Mouse (Mus musculus) ovary, postnatal 36 days (tissue): Measurements from ENCODE around the gene Fyn.

ENCODE experiments used
- DNase-seq: peaks from one replicate; pipeline ENCODE4 v3.0.0; 2022; ENCODE audit warnings: low spot score, mixed read lengths

Fyn gene

DNA sequence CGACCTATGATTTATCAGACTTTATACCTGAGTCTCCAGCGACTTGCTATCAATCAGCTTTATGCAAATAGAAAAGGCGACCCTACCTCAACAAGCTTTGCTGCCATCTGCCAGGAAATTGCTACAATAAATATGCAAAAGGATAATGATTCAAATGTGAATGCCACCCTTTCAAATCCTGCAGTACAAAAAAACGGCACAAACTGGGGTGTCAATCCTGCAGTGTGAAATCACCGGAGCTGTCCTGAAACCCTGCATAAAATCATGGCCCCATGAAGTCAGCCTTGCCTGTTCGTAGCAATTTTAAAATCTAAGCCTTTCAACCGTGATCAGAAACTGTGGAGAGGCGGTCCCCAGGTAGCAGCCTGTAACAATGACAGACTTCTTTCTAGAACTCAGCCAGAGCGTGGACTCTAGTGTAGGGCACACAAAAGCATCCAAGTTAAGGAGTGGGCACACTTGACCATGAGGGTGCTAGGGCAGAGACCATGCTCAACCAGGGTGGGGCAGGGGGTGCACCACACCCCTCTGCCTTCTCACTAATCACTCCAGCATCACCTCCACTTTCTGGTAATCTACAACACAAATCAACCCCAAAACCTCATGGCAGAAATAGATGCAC is 203.5 kb downstream of the Fyn start:
- DNase-seq, result no peak

DNA sequence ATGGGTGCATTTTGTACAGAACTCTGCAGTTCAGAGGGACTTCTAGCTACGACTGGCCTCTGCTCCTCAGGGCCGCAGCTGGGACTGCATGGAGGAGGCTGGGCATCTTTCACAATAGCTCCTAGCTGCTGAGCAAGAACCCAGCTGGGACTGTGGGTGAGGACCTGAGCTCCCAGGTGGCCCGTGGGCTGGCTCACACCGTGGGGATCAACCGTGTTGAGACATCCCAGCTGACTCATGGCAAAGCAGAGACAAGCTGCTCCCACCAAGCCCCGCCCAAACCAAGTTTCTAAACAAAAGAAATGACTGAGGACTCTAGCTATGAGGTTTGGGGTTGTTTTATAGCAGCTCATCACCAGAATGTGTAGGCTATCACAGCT is 204.0 kb downstream of the Fyn start:
- no peak for DNase-seq

DNA sequence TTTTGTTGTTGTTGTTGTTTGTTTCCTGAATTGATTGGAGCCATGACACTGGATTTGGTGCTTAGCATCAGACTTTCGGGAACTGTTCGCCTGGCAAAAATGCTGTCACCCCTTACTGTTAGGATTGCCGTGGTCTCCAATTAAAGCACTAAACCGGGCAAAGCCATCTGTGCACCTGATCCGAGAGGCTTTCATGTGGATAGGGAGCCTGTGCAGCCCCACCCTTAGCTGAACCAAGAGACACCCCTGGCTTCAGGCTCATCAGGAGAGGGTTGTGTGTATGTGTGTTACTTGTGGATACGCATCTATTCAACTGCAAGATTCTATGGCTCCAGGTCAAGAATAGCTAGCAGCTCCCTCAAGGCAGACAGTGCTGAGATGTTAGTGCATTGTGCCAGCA is 207.8 kb downstream of the Fyn start:
- no peak for DNase-seq

DNA sequence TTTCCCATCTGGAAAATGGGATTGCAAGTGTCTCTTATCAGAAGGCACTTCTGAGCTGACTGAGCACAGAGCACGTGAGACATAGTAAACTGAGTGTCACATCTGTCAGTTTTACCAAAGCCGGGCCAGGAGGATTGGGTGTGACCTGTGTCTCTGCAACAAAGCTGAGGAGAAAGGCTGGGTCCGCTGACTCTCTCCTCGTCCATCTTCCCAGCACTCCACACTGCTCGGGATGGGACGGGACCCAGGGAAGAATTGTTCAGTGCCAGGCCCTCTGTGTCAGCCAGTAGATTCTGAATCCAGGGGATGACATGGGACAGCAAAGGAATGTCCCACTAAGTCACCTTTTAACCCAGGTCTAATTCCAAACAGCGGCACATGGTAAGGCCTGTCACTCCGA is 211.8 kb downstream of the Fyn start:
- no peak for DNase-seq

DNA sequence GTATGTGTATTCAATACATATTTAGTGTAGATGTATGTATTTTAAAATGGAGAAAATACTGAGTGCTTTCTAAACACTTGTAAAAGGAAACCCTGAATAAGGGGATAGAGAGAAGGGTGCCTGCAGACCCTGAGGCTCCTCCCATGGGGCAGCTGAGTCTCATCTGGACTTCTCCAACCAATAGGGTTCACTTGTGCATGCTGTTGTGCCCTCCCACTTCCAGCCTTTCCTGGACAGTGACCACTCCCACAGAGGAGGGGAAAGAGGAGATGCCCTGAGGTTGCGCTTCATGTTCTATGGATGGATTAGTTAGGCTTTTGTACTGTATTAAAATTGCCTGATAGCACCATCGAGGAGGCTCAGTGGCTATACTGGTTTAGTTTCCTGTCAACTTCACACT is 213.7 kb downstream of the Fyn start:
- DNase-seq, result no peak

DNA sequence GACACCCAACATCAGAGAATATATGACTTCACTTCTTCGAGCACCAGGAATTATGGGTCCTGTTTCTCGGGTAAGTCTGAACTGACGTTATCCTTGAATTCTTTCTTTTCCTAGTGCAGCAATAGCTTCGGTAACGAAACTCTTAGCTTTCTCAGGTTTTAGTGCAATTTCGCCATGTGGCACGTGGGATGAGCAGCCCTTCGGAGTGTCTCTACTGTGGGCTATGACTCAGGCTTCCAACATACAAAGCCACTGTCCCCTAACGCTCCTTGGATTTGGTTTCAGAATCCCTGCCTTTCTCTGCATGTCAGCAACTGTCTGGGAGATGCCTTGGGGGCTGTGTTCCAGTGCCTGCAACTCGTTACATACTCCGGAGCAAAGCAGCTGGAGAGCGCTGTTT is 215.1 kb downstream of the Fyn start:
- DNase-seq, result no peak

DNA sequence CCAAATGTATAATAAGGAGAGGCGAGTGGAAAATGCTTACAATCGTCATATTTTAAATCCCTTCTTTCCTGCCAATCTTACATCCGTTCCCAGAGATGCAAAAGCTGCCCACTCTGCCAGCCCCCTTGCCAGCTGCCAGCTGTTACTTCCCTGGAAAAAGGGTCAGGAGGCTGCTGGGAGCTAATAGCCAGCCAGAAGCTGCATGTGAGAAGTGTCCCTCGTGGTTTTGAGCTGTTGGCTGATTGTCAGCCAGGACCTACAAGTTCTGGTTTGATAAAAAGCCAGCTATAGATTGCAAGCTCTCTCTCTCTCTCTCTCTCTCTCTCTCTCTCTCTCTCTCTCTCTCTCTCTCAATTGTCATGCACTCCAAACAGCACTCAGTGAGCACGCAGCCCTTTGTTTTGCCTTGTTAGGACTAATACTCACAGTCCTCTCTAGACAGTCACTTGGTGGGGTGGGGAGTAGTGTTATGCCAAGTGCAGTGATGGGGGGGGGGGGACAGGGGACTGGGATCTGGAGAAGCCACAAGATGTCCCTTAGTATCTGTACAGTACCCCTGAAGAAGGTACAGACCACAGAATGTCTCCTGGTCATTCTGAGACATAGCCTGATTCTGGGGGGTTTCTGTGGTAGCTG is 218.8 kb downstream of the Fyn start:
- DNase-seq, result no peak

DNA sequence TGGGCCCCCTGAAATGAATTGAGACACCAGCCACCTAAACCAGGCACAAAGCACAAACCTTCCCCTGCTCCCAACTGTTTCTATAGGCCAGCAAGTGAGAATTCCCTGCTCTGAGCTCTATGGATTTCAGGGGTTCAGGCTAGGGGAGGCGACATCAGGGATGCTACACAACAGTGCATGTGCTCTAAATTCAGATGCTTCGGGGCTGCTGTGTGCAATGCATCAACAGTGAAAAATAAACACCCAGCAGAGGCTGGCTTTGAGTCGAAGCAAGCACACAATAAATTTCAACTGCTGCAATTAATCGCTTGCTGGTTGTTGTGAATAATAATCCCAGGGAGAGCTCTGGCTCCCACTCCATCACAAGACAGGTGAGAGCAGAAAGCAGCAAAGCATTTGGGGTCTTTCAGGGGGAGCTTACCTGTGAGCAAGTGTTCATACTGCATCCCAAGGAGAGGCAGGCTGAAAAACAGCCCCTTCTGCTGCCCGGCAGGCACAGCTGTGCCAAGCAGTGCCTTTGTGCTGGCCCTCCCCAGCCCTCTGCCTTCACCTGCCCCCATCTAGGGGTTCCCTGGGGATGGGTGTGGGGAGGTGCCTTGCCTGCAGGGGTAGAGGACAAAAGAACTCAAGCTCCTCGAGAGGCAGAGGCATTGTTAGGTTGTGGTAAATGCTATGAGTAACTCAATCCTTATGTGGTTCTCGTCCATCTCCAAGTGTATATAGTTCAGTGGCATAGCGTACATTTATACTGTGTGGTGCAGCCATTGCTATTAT is 219.5 kb downstream of the Fyn start:
- DNase-seq, result no peak

DNA sequence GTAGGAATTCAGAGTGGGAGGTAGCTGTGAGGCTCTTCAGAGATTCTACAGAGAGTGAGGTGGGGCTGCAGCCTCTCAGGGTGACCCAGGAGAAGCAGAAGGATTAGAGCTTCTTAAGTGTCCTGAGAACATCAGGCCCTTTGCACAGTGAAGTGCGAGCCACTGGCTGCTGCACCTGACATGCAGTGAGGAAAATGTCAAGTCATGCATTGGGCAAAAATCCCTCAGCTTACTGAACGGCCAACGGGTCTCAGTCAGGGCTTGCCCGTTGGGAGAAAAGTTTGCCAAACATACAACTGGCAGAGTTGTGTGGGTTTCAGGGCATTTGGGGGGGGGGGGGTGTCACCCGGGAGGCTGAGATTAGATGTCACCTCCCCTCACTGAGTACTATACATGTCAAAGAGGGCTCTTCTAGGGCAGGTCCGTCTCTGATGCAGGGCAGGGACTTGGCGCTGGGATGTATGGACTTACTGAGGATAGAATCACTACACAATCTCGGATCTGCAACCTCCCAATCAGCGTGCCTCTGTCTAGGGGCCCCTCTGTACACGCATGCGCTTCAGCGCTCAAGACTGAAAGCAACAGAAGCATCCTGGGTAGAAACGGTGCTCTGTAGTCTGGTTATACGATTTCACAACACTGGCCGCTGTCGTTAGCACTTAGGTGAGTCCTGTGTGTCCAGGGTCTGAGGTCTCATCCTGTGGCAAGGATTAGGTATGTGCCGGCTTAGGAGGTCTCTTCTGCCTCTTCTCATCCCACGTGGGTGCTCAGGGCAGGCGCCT is 221.3 kb downstream of the Fyn start:
- no peak for DNase-seq

DNA sequence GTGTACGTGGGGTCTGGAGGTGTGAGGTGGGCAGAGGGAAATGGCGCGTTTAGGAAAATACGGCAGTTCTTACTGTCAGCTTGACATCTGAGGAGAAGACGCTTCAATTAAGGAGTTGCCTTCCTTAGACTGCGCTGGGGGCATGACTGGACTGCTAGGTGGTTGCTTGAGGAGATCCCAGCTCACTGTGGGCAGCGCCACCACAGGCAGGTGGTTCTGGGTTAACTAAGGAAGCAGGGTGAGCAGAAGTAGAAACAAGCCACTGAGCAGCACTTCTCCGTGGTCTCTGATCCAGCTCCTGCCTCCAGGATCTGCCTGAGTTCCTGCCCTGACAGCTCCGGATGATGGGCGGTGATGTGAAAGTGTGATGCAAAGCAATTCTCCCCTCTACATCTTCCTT is 222.0 kb downstream of the Fyn start:
- no peak for DNase-seq

DNA sequence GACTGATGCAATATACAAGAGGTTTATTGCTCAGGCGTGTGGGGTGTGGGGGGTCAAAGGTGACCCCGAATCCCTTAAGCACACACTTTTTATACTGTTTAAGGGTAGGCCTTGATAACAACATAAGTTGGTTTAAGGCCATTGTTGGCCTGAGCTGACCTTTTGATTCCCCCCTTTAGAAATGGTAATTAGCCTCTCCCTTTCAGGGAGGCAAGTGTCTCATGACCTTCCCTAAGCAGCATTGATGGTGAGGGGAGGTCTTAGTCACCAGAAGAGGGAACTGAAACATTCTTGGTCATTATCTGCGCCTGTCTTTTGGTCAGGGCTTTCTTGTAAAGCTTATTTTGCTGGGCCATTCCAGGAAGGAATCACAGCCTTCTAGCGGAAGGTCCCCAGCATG is 223.8 kb downstream of the Fyn start:
- DNase-seq, result no peak

DNA sequence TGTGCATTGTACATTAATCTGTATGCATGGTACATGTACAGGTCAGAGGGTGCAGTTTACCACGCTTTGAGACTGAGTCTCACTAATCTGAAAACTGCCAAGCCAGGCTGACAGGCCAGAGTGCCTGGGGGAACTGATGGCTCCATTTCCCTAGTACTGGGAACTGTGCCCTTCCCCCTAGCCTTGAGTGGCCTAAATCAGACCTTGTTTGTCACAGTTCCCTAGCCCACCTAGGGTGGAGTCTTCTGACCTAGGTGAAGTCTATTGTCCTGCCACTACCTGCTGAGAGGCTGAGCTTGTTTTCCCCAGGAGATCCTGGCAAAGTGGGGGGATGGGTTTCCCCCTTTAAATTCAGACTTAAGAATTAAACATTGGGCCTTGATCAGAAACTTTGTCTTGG is 226.1 kb downstream of the Fyn start:
- no peak for DNase-seq

DNA sequence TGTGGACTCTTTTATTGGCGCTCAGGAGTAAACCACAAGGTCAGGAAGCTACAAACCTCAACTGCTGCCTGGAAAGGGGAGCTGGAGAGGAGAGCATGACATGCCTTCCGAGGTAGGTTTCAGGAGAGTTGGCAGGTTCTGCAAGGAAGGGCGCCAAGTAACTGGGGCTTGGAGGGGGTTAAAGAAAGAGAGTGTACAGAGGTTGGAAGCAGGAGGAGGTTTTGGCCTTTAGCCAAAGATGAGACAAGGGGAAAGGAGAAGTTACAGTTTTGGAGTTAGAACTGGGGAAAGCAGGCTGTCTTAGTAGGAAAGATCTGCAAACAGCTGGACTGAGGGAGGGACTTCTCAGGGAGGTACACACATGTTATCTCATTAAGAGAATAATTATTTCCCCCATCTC is 227.2 kb downstream of the Fyn start:
- no peak for DNase-seq

DNA sequence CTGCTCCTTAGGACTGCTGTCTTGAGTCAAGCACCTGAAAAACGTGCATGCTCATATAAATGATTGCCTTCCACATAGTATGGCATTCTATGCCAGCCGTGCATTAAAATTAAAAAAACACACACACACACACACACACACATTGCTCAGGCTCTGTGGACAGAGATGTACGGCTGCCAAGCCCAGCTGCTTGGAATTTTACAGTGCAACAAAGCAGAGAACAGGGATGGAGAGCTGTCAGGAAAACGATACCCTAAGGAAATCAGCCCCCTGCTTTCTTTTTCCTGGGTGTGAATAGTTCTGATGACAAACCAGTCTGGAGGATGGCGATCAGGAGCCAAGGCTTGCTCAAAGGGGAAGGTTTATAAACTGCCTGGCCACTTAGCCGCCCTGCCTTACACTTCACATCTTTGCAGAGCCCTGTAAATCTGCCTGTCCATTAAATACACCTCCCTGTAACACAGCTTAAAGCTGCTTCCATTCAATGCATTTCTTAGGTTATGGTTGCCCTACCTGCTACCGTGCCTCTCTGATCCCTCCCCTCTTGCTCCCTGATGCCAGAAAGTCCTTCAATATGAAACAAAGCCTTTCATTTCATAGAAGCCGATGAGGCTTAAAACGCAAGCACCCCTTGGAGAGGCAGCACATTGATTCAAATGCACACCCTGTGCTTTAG is 228.6 kb downstream of the Fyn start:
- DNase-seq, result no peak

DNA sequence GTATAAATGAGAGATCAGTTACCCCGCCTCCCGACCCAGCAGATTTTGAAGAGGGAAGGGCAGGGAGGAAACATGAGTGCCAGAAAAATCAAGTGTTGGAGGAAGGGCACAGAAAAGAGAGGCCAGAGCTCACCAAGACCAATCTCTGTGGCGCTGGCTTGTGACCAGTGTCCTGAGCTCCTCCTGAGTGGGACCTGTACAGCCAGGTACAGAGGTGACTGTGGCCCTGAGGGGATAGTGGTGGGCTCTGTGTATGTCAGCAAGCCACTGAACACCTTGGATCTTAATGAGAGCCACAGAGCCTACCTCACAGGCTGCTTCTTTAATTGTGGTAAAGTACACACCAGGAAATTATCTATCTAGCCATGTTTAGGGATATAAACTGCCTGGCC is 229.1 kb downstream of the Fyn start:
- no peak for DNase-seq

DNA sequence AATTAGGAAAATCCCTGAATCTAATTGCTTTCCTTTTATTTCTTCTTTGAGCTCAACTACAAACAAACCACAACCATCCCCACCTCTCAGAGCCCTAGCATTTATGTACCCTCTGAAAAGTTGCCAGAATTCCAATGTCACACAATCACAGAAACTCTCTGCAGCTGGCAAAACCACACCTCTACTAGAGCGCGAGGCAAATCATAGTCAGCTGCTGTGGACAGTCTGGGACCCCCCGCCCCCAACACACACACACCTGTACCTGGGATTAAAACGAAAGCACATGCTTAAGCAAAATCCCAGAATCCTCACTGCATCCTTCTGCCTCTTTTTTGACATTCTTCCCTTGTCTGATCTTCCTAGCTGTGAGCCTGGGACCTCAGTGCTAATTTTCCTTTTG is 230.9 kb downstream of the Fyn start:
- DNase-seq, result no peak

DNA sequence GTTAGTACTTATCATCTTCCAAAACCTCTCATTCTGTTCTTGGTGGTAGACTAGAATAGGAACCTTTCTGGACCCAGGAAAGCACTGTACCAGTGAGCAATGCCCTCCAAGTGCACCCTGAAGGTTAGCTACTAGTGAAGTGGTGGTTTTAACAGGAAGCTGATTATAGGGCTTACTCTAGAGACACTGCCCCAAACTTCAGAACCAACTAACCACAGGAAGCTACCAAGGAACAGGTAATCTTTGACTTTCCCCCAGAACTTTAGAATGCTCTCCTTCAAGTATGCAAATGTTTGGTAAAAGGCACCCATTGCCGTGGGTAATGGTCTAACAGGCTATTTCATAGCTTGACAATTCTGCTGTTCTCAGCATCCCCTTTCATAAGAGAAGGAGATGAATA is 231.5 kb downstream of the Fyn start:
- no peak for DNase-seq

DNA sequence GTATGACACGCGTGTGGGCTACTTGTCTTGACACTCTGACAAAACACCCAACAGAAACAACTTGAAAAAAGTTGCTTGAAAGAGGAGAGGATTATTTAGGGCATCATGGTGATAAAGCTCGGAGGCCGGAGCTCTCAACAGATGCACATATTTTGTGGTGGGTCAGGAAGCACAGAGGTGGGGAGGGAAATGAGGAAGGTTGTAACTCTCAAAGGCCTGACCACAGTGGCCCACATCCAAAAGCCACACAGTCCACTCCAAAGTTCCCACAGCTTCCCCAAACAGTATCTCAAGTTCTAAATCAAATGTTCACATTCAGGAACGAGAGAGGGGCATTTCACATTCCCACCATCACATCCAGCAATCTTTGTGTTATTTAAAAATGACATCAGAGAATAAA is 232.4 kb downstream of the Fyn start:
- no peak for DNase-seq

DNA sequence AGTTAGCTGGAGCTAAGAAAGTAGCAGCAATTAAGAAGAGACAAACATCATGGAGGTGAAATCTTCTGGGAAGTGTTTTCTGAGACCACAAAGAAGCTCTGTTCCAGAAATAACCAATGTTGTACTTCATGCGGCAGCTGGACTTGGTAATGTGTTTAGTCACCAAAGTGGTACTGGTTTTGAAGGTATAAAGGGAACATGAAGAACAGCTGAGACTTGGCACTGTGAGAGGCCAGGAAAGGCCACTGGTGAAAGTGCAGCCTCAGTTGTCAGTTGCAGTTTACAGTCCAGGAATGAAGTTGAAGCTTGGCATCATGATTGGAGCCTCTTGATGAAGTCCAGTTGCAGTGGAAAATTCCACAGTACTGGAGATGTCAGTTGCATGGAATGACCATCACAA is 237.8 kb downstream of the Fyn start:
- DNase-seq, result no peak

DNA sequence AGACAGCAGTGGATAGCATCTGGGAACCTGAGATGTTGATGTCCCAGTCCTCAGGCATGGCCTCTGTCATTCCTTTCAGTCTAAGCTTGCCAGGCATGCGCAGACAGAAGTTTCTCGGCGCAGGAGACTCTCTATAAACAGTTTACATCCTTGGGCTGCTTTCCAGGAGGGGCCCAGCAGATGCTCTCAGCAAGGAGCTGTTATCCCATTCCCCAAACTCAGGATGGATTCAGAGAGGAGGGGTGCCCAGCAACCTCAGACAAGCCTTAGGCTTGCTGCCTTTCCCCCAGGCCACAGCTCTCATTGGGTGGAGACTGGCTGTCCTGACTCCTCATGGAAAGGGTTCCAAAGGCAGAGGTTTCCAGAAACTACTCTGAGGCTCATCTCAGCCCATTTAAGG is 242.6 kb downstream of the Fyn start:
- no peak for DNase-seq

DNA sequence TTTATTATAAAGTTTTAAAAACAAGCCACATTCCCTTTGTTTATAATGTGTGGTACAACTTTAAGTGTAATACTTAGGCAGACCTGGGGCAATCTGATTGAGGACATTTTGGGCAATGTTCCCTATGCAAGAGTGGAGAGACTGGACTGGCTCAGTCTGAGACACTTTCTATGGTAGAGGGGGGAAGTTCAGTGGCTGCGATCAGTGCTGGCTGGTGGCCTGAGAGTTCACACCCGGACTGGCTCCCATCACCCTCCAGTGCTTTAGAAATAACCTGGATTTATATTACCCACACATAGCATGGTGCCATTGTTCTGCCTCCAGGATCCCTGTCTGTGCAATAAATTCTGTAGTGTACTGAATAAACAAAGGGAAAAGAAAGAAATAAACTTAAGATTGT is 243.5 kb downstream of the Fyn start:
- no peak for DNase-seq

DNA sequence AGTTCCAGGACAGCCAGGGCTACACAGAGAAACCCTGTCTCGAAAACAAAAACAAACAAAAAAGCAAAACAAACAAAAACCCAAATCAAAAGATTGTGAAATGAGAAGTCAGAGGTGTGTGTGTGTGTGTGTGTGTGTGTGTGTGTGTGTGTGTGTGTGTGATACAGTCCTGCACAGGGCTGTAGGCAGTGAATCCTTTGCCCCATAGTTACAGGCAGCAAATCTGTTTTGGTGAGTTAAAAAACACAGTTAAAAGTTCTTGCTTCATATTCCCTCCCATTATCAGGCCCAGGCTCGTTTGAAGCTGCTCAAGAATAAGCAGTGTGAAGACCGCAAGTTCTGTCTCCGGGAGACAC is 244.0 kb downstream of the Fyn start, which contains the start of gene Traf3ip2:
Gene Traf3ip2 (plus strand): TSS at position 302 of the 356 bp plus-strand sequence.
- no peak for DNase-seq
